In genomic region chr16:14112133-14112532, GRCm38 (mm10) we compare ENCODE assay signal across 23 mouse cellular contexts. TPM values are rescaled to one million over a fixed set of nuclear protein-coding genes. Genes with fewer than 3 reads are reported as not detected.
DNase-seq lines count a peak whose midpoint lies in the region; ATAC-seq and TF ChIP-seq lines count a peak whose summit lies in the region.
"Had no signal": no experiment of that assay in that cellular context is flagged by ENCODE, and none has a peak within 500 bp of the region (broad histone marks: within the 10 kb centered on the region; RNA-seq: fewer than 3 reads in every experiment).

No protein-coding gene starts in this region.

- H3K4me3 ChIP-seq in intestine, postnatal 0 days (ENCODE audit: low read depth, low read length) = no peak overlapping the region
- no peak overlapping the region for H3K4me3 ChIP-seq in intestine, embryonic 15.5 days (replicated peaks)
- no peak overlapping the region for H3K4me3 ChIP-seq in lung, postnatal 0 days (ENCODE audit: low read depth, low read length)
- no peak overlapping the region for H3K4me3 ChIP-seq in brown adipose tissue, adult 24 weeks (ENCODE audit: insufficient read depth, low read depth, low read length)
- no peak overlapping the region for H3K4me3 ChIP-seq in stomach, postnatal 0 days (ENCODE audit: low read depth, low read length)
- H3K4me3 ChIP-seq in neural tube, embryonic 15.5 days (replicated peaks) = no peak overlapping the region
- H3K4me3 ChIP-seq: embryonic facial prominence, embryonic 15.5 days; forebrain, embryonic 13.5 days; heart, embryonic 12.5 days; hindbrain, embryonic 15.5 days; limb, embryonic 15.5 days; midbrain, embryonic 15.5 days had no signal

- no peak for TF ChIP-seq EP300 in lung, postnatal 0 days (IDR thresholded peaks at IDR 0.05)
- TF ChIP-seq EP300 in stomach, postnatal 0 days (optimal IDR thresholded peaks at IDR 0.05) = no peak

- 66% methylated on average over 2 of the region's 2 CpGs for WGBS in intestine, postnatal 0 days
- 70% methylated on average over 2 of the region's 2 CpGs for WGBS in intestine, embryonic 15.5 days
- 66% methylated on average over 2 of the region's 2 CpGs for WGBS in lung, postnatal 0 days
- 61% methylated on average over 2 of the region's 2 CpGs for WGBS in stomach, postnatal 0 days
- WGBS in neural tube, embryonic 15.5 days = 80% methylated on average over 2 of the region's 2 CpGs

- H3K4me2 ChIP-seq in intestine, postnatal 0 days (replicated peaks; ENCODE audit: low read depth) = no peak overlapping the region
- H3K4me2 ChIP-seq in intestine, embryonic 15.5 days (replicated peaks) = no peak overlapping the region
- H3K4me2 ChIP-seq in lung, postnatal 0 days (replicated peaks; ENCODE audit: low read depth, low read length) = no peak overlapping the region
- H3K4me2 ChIP-seq in stomach, postnatal 0 days (replicated peaks; ENCODE audit: low read depth) = no peak overlapping the region
- no peak overlapping the region for H3K4me2 ChIP-seq in neural tube, embryonic 15.5 days
- H3K4me2 ChIP-seq: embryonic facial prominence, embryonic 15.5 days; forebrain, embryonic 13.5 days; heart, embryonic 12.5 days; hindbrain, embryonic 15.5 days; limb, embryonic 15.5 days; midbrain, embryonic 15.5 days had no signal

- peak; percentile 19 for DNase-seq in lung, postnatal 0 days (ENCODE audit: low spot score)
- DNase-seq in lung, postnatal 36 days = no peak
- no peak for DNase-seq in stomach, postnatal 0 days (ENCODE audit: low spot score)
- no peak for DNase-seq in kidney, postnatal 10 days
- DNase-seq: adrenal gland, postnatal 36 days; cerebellum, adult 9-11 months; embryo, embryonic 11 days; kidney, adult 2 months; kidney, postnatal 36 days; lung, adult 18-20 months; lung, postnatal 4 days; thymus, postnatal 14 days had no signal

- TF ChIP-seq CTCF in intestine, postnatal 0 days (IDR thresholded peaks at IDR 0.05; ENCODE audit: low read depth) = peak; percentile 13; the same call in 1 of the 2 replicates
- TF ChIP-seq CTCF in lung, postnatal 0 days (IDR thresholded peaks at IDR 0.05) = no peak
- 0 out of 2 replicates have a peak, but pooled peaks have one; percentile 9 for TF ChIP-seq CTCF in stomach, postnatal 0 days (IDR thresholded peaks at IDR 0.05; ENCODE audit: low read depth)

- no peak overlapping the region for H3K9ac ChIP-seq in intestine, postnatal 0 days (ENCODE audit: low read depth, low read length)
- H3K9ac ChIP-seq in intestine, embryonic 15.5 days = no peak overlapping the region
- no peak overlapping the region for H3K9ac ChIP-seq in lung, postnatal 0 days (replicated peaks; ENCODE audit: low read depth)
- no peak overlapping the region for H3K9ac ChIP-seq in stomach, postnatal 0 days (ENCODE audit: low read length)
- H3K9ac ChIP-seq in neural tube, embryonic 15.5 days (replicated peaks) = no peak overlapping the region
- H3K9ac ChIP-seq: embryonic facial prominence, embryonic 15.5 days; forebrain, embryonic 13.5 days; heart, embryonic 12.5 days; hindbrain, embryonic 15.5 days; limb, embryonic 15.5 days; midbrain, embryonic 15.5 days had no signal

- H3K4me1 ChIP-seq in intestine, postnatal 0 days (replicated peaks; ENCODE audit: control insufficient read depth, insufficient read depth, low read length) = no peaks in the 10 kb centered on the region
- H3K4me1 ChIP-seq in intestine, embryonic 15.5 days (replicated peaks) = no peaks in the 10 kb centered on the region
- no peaks in the 10 kb centered on the region for H3K4me1 ChIP-seq in lung, postnatal 0 days (ENCODE audit: insufficient read depth, low read depth, low read length)
- H3K4me1 ChIP-seq in brown adipose tissue, adult 24 weeks (ENCODE audit: control insufficient read depth, insufficient read depth, insufficient read length, low read length) = no peaks in the 10 kb centered on the region
- no peaks in the 10 kb centered on the region for H3K4me1 ChIP-seq in stomach, postnatal 0 days (replicated peaks; ENCODE audit: control insufficient read depth, insufficient read depth)
- no peaks in the 10 kb centered on the region for H3K4me1 ChIP-seq in neural tube, embryonic 15.5 days
- H3K4me1 ChIP-seq: embryonic facial prominence, embryonic 15.5 days; forebrain, embryonic 13.5 days; heart, embryonic 12.5 days; hindbrain, embryonic 15.5 days; limb, embryonic 15.5 days; midbrain, embryonic 15.5 days had no signal

- no peak for ATAC-seq in intestine, postnatal 0 days
- no peak for ATAC-seq in intestine, embryonic 15.5 days
- ATAC-seq in lung, postnatal 0 days = no peak
- no peak for ATAC-seq in stomach, postnatal 0 days (ENCODE audit: low FRiP score, low TSS enrichment)
- ATAC-seq in neural tube, embryonic 15.5 days (ENCODE audit: low FRiP score) = no peak
- ATAC-seq: activated CD4-positive, CD25-positive, alpha-beta regulatory T cell, adult 4 months; forebrain, embryonic 13.5 days; midbrain, embryonic 15.5 days had no signal

- no peaks in the 10 kb centered on the region for H3K9me3 ChIP-seq in intestine, postnatal 0 days (ENCODE audit: control insufficient read depth)
- no peaks in the 10 kb centered on the region for H3K9me3 ChIP-seq in intestine, embryonic 15.5 days
- H3K9me3 ChIP-seq in lung, postnatal 0 days (ENCODE audit: low read length) = no peaks in the 10 kb centered on the region
- H3K9me3 ChIP-seq in stomach, postnatal 0 days (ENCODE audit: control insufficient read depth, low read length) = no peaks in the 10 kb centered on the region
- no peaks in the 10 kb centered on the region for H3K9me3 ChIP-seq in neural tube, embryonic 15.5 days (replicated peaks)
- H3K9me3 ChIP-seq: embryonic facial prominence, embryonic 15.5 days; forebrain, embryonic 13.5 days; heart, embryonic 12.5 days; hindbrain, embryonic 15.5 days; limb, embryonic 15.5 days; midbrain, embryonic 15.5 days had no signal

- no peak overlapping the region for H3K27ac ChIP-seq in intestine, postnatal 0 days (ENCODE audit: low read depth, low read length)
- H3K27ac ChIP-seq in intestine, embryonic 15.5 days = no peak overlapping the region
- no peak overlapping the region for H3K27ac ChIP-seq in lung, postnatal 0 days (ENCODE audit: low read length)
- H3K27ac ChIP-seq in brown adipose tissue, adult 24 weeks (replicated peaks; ENCODE audit: low read depth, low read length) = peak overlapping the region; percentile 34
- no peak overlapping the region for H3K27ac ChIP-seq in stomach, postnatal 0 days (replicated peaks)
- H3K27ac ChIP-seq in neural tube, embryonic 15.5 days (replicated peaks) = no peak overlapping the region
- H3K27ac ChIP-seq: embryonic facial prominence, embryonic 15.5 days; forebrain, embryonic 13.5 days; hindbrain, embryonic 15.5 days; midbrain, embryonic 15.5 days had no signal

- peaks cover 55% of the 10 kb centered on the region for H3K36me3 ChIP-seq in intestine, postnatal 0 days (ENCODE audit: control insufficient read depth, insufficient read depth)
- H3K36me3 ChIP-seq in intestine, embryonic 15.5 days = peaks cover 9% of the 10 kb centered on the region
- H3K36me3 ChIP-seq in lung, postnatal 0 days (ENCODE audit: insufficient read depth, low read length) = peaks cover 36% of the 10 kb centered on the region
- peaks cover 7% of the 10 kb centered on the region for H3K36me3 ChIP-seq in stomach, postnatal 0 days (ENCODE audit: control insufficient read depth, insufficient read depth, low read length)
- peaks cover 76% of the 10 kb centered on the region for H3K36me3 ChIP-seq in neural tube, embryonic 15.5 days

- no peaks in the 10 kb centered on the region for H3K27me3 ChIP-seq in intestine, postnatal 0 days (replicated peaks; ENCODE audit: control insufficient read depth, insufficient read depth, low read length)
- no peaks in the 10 kb centered on the region for H3K27me3 ChIP-seq in intestine, embryonic 15.5 days (replicated peaks)
- H3K27me3 ChIP-seq in lung, postnatal 0 days (replicated peaks; ENCODE audit: insufficient read depth, low read length) = no peaks in the 10 kb centered on the region
- H3K27me3 ChIP-seq in stomach, postnatal 0 days (ENCODE audit: control insufficient read depth, insufficient read depth, low read length) = no peaks in the 10 kb centered on the region
- no peaks in the 10 kb centered on the region for H3K27me3 ChIP-seq in neural tube, embryonic 15.5 days (replicated peaks)
- H3K27me3 ChIP-seq: embryonic facial prominence, embryonic 15.5 days; forebrain, embryonic 13.5 days; heart, embryonic 12.5 days; hindbrain, embryonic 15.5 days; limb, embryonic 15.5 days; midbrain, embryonic 15.5 days had no signal

RNA-seq across cellular contexts. Expression of gene Nde1, which starts 50.9 kb away (rescaled TPM):
- 18.5 TPM in 2 replicates for polyA plus RNA-seq in intestine, postnatal 0 days (2015; fragmentation: Nextera tagmentation; extraction: Ambion mirVana)
- polyA plus RNA-seq in intestine, embryonic 15.5 days (2015; fragmentation: Nextera tagmentation; extraction: Ambion mirVana) = 68.7 and 70.0 TPM in 2 replicates
- polyA plus RNA-seq in lung, postnatal 0 days (2015; fragmentation: Nextera tagmentation; extraction: Ambion mirVana) = 37.7 TPM in 2 replicates
- 14.3 and 16.5 TPM in 2 replicates for polyA plus RNA-seq in brown adipose tissue, adult 24 weeks (2012; ENCODE audit: insufficient read depth, insufficient read length, missing spikeins)
- 26.5 and 30.1 TPM in 2 replicates for polyA plus RNA-seq in stomach, postnatal 0 days (2015; fragmentation: Nextera tagmentation; extraction: Ambion mirVana)
- polyA plus RNA-seq in neural tube, embryonic 15.5 days (2015; fragmentation: Nextera tagmentation; extraction: Ambion mirVana) = 18.5 and 36.8 TPM in 2 replicates

RNA-seq across cellular contexts. Expression of gene Marf1, which starts 51.0 kb away (rescaled TPM):
- 7.0 and 7.8 TPM in 2 replicates for polyA plus RNA-seq in intestine, postnatal 0 days (2015; fragmentation: Nextera tagmentation; extraction: Ambion mirVana)
- polyA plus RNA-seq in intestine, embryonic 15.5 days (2015; fragmentation: Nextera tagmentation; extraction: Ambion mirVana) = 12.7 and 13.7 TPM in 2 replicates
- polyA plus RNA-seq in lung, postnatal 0 days (2015; fragmentation: Nextera tagmentation; extraction: Ambion mirVana) = 13.2 and 14.0 TPM in 2 replicates
- polyA plus RNA-seq in brown adipose tissue, adult 24 weeks (2012; ENCODE audit: insufficient read depth, insufficient read length, missing spikeins) = 12.3 and 14.0 TPM in 2 replicates
- 6.2 and 6.3 TPM in 2 replicates for polyA plus RNA-seq in stomach, postnatal 0 days (2015; fragmentation: Nextera tagmentation; extraction: Ambion mirVana)
- polyA plus RNA-seq in neural tube, embryonic 15.5 days (2015; fragmentation: Nextera tagmentation; extraction: Ambion mirVana) = 14.6 and 15.9 TPM in 2 replicates
